Mouse (Mus musculus) kidney, postnatal 0 days (tissue): Measurements from ENCODE around the gene A3galt2. TPM values are rescaled to one million over a fixed set of nuclear protein-coding genes. Genes with fewer than 3 reads are reported as not detected.
A peak's percentile ranks its signal among the peaks of the same experiment; 100 is the strongest.

Experiments used
- ATAC-seq: fragments of 200-750 bp; cut with Nextera tagmentation; replicated peaks from 2 replicates; pipeline ENCODE4 v1.8.0; 2017; ENCODE audit warnings: low read depth, moderate number of reproducible peaks, moderate TSS enrichment, moderate library complexity; ENCODE audit not compliant: low FRiP score
- DNase-seq: peaks from one replicate; pipeline ENCODE4 v3.0.0-alpha.2; 2016; ENCODE audit warnings: low spot score
- H3K27ac ChIP-seq: fragments of 300-500 bp; sonication (generic); 2 replicates; pipeline ENCODE4 v1.5.1; 2014; ENCODE audit warnings: mild to moderate bottlenecking
- H3K27me3 ChIP-seq: fragments of 300-500 bp; sonication (generic); 2 replicates; pipeline ENCODE4 v1.6.1; 2014; ENCODE audit warnings: low read length, mixed read lengths; ENCODE audit not compliant: insufficient read depth
- H3K36me3 ChIP-seq: fragments of 300-500 bp; sonication (generic); 2 replicates; pipeline ENCODE4 v1.6.1; 2014; ENCODE audit warnings: low read length, mixed read lengths; ENCODE audit not compliant: insufficient read depth
- H3K4me1 ChIP-seq: fragments of 300-500 bp; sonication (generic); replicated peaks from 2 replicates; pipeline ENCODE4 v1.6.1; 2014; ENCODE audit warnings: antibody characterized with exemption, low read length, mixed read lengths; ENCODE audit not compliant: insufficient read depth
- H3K4me2 ChIP-seq: fragments of 300-500 bp; sonication (generic); 2 replicates; pipeline ENCODE4 v1.6.1; 2014; ENCODE audit warnings: mild to moderate bottlenecking, low read length, moderate library complexity, mixed read lengths
- H3K4me3 ChIP-seq: fragments of 300-500 bp; sonication (generic); replicated peaks from 2 replicates; pipeline ENCODE4 v1.5.1; 2014; ENCODE audit warnings: low read depth, low read length
- H3K9ac ChIP-seq: fragments of 300-500 bp; sonication (generic); 2 replicates; pipeline ENCODE4 v1.6.1; 2014; ENCODE audit warnings: low read depth, low read length
- H3K9me3 ChIP-seq: fragments of 300-500 bp; sonication (generic); replicated peaks from 2 replicates; pipeline ENCODE4 v1.6.1; 2016; ENCODE audit warnings: low read length, inconsistent platforms, mixed read lengths
- CTCF ChIP-seq: IDR thresholded peaks from 2 replicates; pipeline ENCODE4 v1.5.1; 2016; ENCODE audit warnings: antibody characterized with exemption, low read depth, mild to moderate bottlenecking, moderate library complexity
- WGBS: fragments of 180-500 bp; shearing (Covaris S2); extraction: QIAGEN DNeasy Blood & Tissue Kit; methylation state at CpG from one replicate; pipeline ENCODE4 v1.1.7; 2014; 5-methylcytosine and 5-hydroxymethylcytosine counted together
- polyA plus RNA-seq: library from polyadenylated mRNA; unstranded; fragments of >200 nt; fragmentation: Nextera tagmentation; extraction: Ambion mirVana; gene quantifications from 2 replicates; pipeline ENCODE4 v1.2.1, GENCODE M21; 2015

A3galt2 gene
- polyA plus RNA-seq, 1 experiment from 2014 or later: 0.13 TPM

GRCm38 (mm10) chr4:128716279-128716678 is 38.9 kb upstream of the A3galt2 start:
- DNase-seq: no peak
- TF ChIP-seq CTCF: no peak
- Histone ChIP-seq H3K4me1 (peaks cover 32% of the 10 kb centered on the region), H3K4me2 (0 out of 2 replicates have a peak overlapping the region, but pooled peaks have one; percentile 18), H3K36me3 (no peaks in the 10 kb centered on the region), H3K4me3 (no peak overlapping the region), H3K27ac (peak overlapping the region; percentile 76), H3K9ac (no peak overlapping the region), H3K9me3 (no peaks in the 10 kb centered on the region), H3K27me3 (no peaks in the 10 kb centered on the region)
- WGBS: 35% methylated on average over 4 of the region's 4 CpGs
- ATAC-seq: no peak

GRCm38 (mm10) chr4:128716731-128717130 is 38.4 kb upstream of the A3galt2 start:
- no peak for DNase-seq
- Histone ChIP-seq H3K9ac (no peak overlapping the region), H3K4me3 (no peak overlapping the region), H3K9me3 (no peaks in the 10 kb centered on the region), H3K27ac (peak overlapping the region; percentile 76; the same call in 1 of the 2 replicates), H3K4me2 (no peak overlapping the region), H3K4me1 (peaks cover 29% of the 10 kb centered on the region), H3K36me3 (no peaks in the 10 kb centered on the region), H3K27me3 (no peaks in the 10 kb centered on the region)
- 58% methylated on average over 9 of the region's 9 CpGs for WGBS
- TF ChIP-seq CTCF: no peak
- ATAC-seq: no peak

DNA sequence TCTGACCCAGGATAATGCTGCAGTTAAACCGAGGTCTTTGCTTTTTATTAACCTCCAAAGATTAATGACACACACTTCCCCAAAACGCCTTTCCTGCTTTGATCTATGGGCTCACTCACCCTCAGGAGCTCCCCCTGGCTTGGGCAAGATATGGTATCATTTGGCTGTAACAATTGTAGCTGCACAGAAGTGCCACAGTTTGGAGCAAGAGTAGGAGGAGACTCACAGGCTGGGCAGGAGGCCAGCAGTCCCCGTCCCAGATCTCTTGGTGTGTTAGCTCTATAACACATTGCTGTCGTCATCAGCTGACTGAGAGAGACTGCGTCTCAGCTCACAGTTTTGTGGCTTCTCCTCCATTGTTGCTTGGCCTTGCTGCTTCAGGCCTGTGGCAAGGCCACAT is 35.1 kb upstream of the A3galt2 start:
- Histone ChIP-seq H3K4me1 (peaks cover 25% of the 10 kb centered on the region), H3K9ac (no peak overlapping the region), H3K27me3 (no peaks in the 10 kb centered on the region), H3K4me2 (no peak overlapping the region), H3K9me3 (no peaks in the 10 kb centered on the region), H3K27ac (peak overlapping the region; percentile 28), H3K4me3 (no peak overlapping the region), H3K36me3 (0 out of 2 replicates have a peak, but pooled peaks cover 5% of the 10 kb centered on the region)
- ATAC-seq (peak; percentile 52), DNase-seq (peak; percentile 90)
- 5% methylated on average over 5 of the region's 5 CpGs for WGBS
- TF ChIP-seq CTCF: peak; percentile 55

DNA sequence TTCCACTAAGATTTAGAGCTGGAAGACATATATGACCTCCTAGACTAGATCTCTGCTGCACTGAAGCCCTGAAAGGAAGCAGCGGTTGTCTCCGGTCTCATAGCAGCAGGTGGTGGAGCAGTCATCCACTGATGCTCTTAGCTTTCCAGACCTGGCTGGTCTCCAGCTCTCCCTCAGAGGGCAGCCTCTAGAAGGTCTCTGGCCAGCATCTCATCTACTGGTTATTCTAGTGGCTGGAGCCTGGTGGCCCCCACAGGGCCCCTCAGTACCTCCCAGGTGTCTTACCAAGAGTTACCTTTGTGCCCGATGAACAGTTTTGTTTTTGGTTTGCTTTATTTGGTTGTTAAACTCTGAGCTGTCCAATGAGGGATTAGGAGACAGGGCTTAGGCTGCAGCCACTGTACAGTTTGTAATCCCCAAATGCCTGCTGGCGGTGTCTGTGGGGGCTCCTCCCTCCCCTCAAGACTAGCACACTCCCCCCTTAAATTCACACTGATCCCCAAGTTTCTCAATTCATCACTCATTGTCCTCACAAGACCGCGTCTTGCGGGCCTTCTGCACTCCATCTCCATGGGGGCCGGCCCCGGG is 34.0 kb upstream of the A3galt2 start:
- 82% methylated on average over 9 of the region's 9 CpGs for WGBS

DNA sequence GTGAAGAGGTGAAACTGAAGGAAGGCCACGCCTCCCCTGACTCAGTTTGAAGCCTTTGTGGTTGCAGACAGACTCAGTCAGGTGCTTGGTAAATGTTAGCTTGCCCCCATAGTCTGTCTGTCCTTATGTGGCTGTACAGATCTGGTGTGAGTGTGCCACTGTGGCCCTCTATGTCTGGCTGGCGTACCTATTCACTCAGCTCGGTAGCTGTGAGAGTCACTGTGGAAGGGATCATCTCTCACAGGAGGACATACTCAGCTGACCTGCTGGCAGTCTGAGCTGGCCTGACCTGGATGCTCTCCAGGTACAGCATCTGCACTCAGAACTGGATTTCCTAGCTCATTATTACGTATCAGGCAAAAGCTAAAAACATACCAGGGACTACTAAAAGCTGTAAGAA is 33.4 kb upstream of the A3galt2 start:
- Histone ChIP-seq H3K4me2 (no peak overlapping the region), H3K27me3 (no peaks in the 10 kb centered on the region), H3K36me3 (0 out of 2 replicates have a peak, but pooled peaks cover 5% of the 10 kb centered on the region), H3K9ac (no peak overlapping the region), H3K9me3 (no peaks in the 10 kb centered on the region), H3K4me1 (peaks cover 14% of the 10 kb centered on the region), H3K27ac (no peak overlapping the region), H3K4me3 (no peak overlapping the region)
- ATAC-seq (no peak), DNase-seq (no peak)
- no peak for TF ChIP-seq CTCF
- WGBS: 94% methylated on average over 4 of the region's 4 CpGs

More for the DNA sequence above, 34.0 kb upstream of the A3galt2 start:
- Histone ChIP-seq H3K4me3 (no peak overlapping the region), H3K36me3 (0 out of 2 replicates have a peak, but pooled peaks cover 5% of the 10 kb centered on the region), H3K27me3 (no peaks in the 10 kb centered on the region), H3K4me1 (peaks cover 14% of the 10 kb centered on the region), H3K9me3 (no peaks in the 10 kb centered on the region), H3K4me2 (no peak overlapping the region), H3K9ac (no peak overlapping the region), H3K27ac (no peak overlapping the region)
- no peak for TF ChIP-seq CTCF
- no peak for ATAC-seq
- DNase-seq: no peak

- Histone ChIP-seq H3K27me3 (no peaks in the 10 kb centered on the region), H3K36me3 (0 out of 2 replicates have a peak, but pooled peaks cover 5% of the 10 kb centered on the region), H3K9ac (no peak overlapping the region), H3K4me2 (no peak overlapping the region), H3K9me3 (no peaks in the 10 kb centered on the region), H3K27ac (no peak overlapping the region), H3K4me1 (peaks cover 18% of the 10 kb centered on the region), H3K4me3 (no peak overlapping the region)
- TF ChIP-seq CTCF: no peak
- DNase-seq (no peak), ATAC-seq (no peak)
- 89% methylated on average over 8 of the region's 8 CpGs for WGBS
Observed at GRCm38 (mm10) chr4:128722932-128723331, 32.2 kb upstream of the A3galt2 start.
